Mouse (Mus musculus) CD4-positive, CD25-positive, alpha-beta regulatory T cell, adult 2 months (primary cell): ENCODE data around the gene Med12.

Experiments
- DNase-seq: peaks from one replicate; pipeline ENCODE4 v3.0.0-alpha.2; 2012; ENCODE audit warnings: low read depth, low spot score

Med12 gene

GRCm38 (mm10) chrX:101273875-101274738, at the start of gene Med12:
Gene Med12, plus strand, starts transcription at chrX:101274030.
- peak; percentile 92 for DNase-seq

GRCm38 (mm10) chrX:101245011-101245410, 28.8 kb upstream of the Med12 start:
- no peak for DNase-seq

- peak; percentile 93 for DNase-seq
These were observed 19.7 kb upstream of the Med12 start, which contains the start of gene Foxo4 for GRCm38 (mm10) chrX:101253952-101254729. Gene Foxo4, plus strand, starts transcription at chrX:101254528.

- no peak for DNase-seq
These were observed 19.1 kb upstream of the Med12 start for GRCm38 (mm10) chrX:101254740-101255139.

GRCm38 (mm10) chrX:101256603-101257002, 17.2 kb upstream of the Med12 start:
- peak; percentile 76 for DNase-seq

GRCm38 (mm10) chrX:101260441-101261325, 13.1 kb upstream of the Med12 start:
- DNase-seq = peak; percentile 59

GRCm38 (mm10) chrX:101263892-101264291, 9.9 kb upstream of the Med12 start, which contains the start of gene Gm614:
Gene Gm614, minus strand, starts transcription at chrX:101263992.
- no peak for DNase-seq

GRCm38 (mm10) chrX:101266631-101267030, 7.2 kb upstream of the Med12 start:
- DNase-seq = peak; percentile 27

GRCm38 (mm10) chrX:101268025-101268754, 5.6 kb upstream of the Med12 start, which contains the start of gene Il2rg:
Gene Il2rg, minus strand, starts transcription at chrX:101268255.
- DNase-seq = peak; percentile 90

GRCm38 (mm10) chrX:101268755-101269124, 5.1 kb upstream of the Med12 start, which contains the start of gene Gm20489:
Gene Gm20489, minus strand, starts transcription at chrX:101269023.
- no peak for DNase-seq

- peak; percentile 37 for DNase-seq
These were observed 420 bp upstream of the Med12 start for GRCm38 (mm10) chrX:101273410-101273809.

GRCm38 (mm10) chrX:101282813-101283212, 9.0 kb downstream of the Med12 start:
- no peak for DNase-seq

GRCm38 (mm10) chrX:101285534-101285933, 11.7 kb downstream of the Med12 start:
- DNase-seq = peak; percentile 80

GRCm38 (mm10) chrX:101285953-101286670, 12.3 kb downstream of the Med12 start:
- DNase-seq = no peak

- DNase-seq = no peak
These were observed 13.7 kb downstream of the Med12 start for GRCm38 (mm10) chrX:101287543-101287942.

- no peak for DNase-seq
These were observed 14.6 kb downstream of the Med12 start for GRCm38 (mm10) chrX:101288432-101288831.

GRCm38 (mm10) chrX:101289037-101289436, 15.2 kb downstream of the Med12 start:
- DNase-seq = no peak

- DNase-seq = no peak
These were observed 16.3 kb downstream of the Med12 start for GRCm38 (mm10) chrX:101290111-101290510.

- no peak for DNase-seq
These were observed 25.2 kb downstream of the Med12 start, which contains the start of gene Nlgn3 for GRCm38 (mm10) chrX:101299055-101299454. Gene Nlgn3, plus strand, starts transcription at chrX:101299168.
